Mouse (Mus musculus) cerebellum, postnatal 25 days (tissue): Measurements from ENCODE around the gene Plekhg6.
A peak's percentile ranks its signal among the peaks of the same experiment; 100 is the strongest.

Experiments
- DNase-seq, 2 experiments: peaks; one replicate each; pipeline ENCODE4 v3.0.0; 2021; ENCODE audit warnings: mixed read lengths in 2 of 2

The Plekhg6 gene

DNA sequence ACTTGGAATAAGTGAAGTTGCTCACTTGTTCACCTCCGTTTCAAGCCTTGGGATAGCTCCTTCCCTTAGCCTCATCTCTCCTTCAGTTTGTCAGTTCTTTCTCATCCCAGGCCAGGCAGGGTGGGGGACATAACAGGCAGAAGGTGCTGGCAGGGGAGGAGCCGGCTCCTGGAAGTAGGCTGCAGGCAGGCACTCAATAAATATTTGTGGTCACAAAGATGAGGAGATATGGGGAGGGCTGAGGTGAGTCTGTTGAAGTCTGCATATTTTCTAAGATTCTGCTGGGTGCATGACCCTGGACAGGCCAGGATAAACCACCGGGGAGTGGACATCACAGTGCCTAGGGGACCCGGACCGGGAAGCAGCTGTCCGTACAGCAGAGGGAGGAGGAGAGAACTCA lies 57.0 kb downstream of the Plekhg6 start:
- DNase-seq, result no peak

DNA sequence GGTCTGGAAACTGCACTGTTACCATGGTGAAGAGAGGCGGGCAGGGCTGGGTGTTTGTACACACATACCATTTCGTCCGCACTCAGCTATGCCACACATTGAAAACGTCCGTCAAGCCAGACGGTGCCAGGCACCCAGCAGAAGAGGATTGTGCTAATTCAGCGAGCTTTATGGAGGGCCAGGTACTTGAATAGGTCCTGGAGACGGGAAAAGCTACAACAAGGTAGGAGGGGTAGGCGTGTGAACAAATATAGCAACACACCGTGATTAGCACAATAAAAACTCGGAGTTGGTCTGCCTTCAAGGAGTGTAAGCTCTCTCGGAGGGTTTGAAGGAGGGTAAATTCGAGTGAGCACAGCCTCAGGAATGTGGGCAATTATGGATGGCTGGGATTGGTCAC lies 57.8 kb downstream of the Plekhg6 start:
- DNase-seq, result no peak

DNA sequence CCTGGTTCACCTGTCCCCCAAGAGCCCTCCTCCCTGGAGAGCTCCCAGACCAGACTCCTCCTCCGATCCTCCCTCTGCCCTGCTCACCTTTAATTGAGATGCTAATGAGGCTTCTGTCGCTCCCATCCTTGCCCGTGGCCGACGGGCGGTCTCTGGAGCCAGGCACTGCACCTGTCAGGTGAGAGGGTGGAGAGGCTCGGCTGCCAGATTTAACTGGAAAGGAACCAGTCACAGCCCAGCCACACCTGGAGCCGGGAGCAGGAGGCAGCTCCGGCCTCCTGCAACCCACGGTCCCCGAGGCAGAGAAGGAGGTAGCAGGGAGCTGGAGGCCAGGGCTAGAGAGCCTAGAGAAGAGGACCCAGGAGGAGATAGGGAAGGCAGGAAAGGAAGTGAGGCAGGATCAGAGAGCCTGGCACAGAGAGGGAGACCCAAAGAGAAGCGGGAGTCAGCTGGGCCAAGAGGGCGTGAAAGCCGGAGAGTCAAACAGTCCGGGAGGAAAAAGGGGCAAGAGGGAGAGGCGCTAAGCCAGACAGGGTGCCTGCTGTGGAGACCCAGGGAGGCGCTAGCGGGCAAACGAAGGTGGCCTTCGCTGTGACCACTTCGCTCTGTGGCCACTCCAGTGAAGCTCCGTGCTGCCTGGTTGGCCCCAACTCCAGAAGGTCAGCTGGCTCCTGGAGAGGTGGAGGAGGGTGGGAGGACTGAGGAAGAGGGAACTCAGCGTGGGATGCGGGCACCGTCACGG lies 59.3 kb downstream of the Plekhg6 start:
- DNase-seq, result no peak

DNA sequence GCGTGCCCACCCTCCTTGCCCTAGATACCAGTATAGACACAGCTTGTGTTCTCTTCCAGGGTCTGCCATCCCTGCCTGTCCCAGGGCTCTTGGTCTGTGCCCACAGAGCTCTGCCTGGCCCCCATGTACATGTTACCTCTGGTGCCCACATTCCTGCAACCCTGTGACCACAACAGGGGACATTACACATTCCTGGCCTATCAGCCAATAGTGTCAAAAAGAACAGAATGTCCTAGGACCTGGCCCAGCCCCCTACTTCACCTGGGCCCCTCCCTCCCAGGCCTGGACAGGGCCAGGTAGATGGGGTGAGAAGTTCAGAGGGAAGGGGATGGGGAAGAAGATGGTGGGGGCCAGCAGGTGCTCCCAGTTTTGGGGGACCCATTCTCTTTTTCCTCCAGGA lies 60.3 kb downstream of the Plekhg6 start, which contains the start of gene Scnn1a:
TSS of gene Scnn1a (plus strand) at position 337 of the 400 bp plus-strand sequence.
- no peak for DNase-seq

DNA sequence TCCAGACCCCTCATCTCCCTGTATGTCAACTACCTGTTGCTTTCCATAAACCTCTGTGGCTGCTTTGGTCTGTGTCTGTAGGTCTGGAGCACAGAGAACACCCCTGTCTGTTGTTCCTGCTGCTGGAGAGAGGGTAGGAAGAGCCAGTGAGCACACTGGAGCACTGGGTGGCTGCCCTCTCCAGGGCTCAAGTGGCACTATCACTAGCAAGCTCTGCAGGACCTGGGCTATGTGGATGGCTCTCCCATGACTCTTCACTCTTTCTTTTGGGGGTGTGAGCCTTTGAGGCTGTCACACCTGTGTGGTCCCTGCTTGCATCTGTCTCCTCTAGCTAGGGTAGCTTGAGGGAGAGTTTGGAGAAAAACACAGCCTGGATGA lies 60.7 kb downstream of the Plekhg6 start:
- DNase-seq, result no peak

DNA sequence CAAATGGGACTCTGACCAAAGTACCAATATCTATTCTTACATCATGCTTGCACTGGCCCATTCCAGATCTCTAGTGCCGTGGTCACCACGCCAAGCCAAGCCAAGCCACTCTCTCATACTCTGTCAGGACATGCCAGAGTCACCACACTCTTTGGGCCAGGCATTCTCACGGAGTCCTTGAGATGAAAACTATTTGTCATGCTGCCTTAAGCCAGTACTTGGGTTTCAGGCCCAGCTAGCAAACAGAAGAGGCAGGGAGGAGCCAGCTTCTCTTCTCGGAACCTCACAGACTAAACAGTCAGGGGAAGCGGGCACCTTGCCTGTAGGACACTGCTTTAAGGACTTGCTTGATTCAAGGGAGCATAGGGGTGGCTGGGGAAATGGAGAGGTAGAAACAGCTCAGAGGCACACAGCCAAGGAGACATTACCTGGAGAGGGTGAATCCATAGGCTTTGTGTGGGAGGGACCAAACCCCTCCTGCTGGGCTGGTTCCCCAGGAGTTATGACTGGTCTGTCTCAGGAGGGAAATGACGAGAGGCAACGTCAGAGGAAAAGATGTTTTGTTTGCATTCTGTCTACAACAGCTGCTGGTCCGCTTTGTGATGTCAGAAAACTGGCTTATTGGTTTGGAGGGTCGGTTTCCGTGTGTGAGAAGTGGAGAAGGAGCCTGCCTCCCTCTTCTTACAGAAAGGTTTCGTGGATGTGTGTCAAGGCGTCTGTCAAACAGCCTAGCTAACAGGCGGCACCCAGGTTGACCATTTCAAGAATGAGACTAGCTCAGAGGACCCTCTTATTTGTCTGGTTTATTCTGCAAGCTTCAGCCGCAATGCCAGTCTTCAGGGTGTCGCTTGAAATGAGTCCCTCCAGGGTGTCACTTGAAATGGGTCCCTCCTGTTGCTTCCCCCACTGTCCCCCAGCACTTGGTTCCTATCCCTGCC lies 61.3 kb downstream of the Plekhg6 start:
- no peak for DNase-seq

DNA sequence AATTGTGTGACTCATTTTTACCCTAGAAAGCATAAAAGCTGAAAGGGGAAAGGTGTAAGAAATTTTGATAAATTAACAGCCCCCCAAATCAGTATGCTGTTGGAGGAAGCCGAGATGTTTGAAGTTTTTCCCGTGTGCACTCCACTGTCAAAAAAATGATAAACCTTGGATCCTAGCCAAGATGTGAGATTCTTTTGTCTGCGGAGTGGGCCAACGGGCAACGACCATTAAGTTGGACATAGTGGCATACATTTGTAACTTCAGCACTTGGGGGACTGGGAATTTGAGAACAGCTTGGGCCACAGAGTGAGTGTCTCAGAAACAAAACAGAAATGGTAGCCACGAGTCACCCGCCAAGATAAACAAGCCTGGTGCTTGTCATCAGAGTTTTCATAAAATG lies 63.5 kb downstream of the Plekhg6 start:
- DNase-seq, result no peak

DNA sequence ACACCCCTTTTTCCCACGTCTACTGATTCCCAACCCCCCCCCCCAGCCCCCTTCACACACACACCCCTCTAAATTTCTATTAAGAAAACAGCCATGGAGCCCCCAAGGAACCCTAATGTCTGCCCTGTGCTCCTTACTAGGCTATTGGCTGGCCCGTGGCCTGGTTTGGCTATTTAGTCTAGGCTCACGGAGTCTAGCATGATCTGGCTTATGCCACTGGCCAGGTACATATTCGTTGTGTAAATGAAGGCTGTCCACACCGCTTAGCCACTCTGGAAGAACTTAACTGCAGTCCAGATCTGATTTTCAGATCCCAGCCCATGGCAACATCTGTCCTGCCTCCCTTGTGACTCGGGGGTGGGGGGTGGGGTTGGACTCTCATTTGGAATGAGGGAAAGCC lies 65.8 kb downstream of the Plekhg6 start:
- DNase-seq, result no peak

DNA sequence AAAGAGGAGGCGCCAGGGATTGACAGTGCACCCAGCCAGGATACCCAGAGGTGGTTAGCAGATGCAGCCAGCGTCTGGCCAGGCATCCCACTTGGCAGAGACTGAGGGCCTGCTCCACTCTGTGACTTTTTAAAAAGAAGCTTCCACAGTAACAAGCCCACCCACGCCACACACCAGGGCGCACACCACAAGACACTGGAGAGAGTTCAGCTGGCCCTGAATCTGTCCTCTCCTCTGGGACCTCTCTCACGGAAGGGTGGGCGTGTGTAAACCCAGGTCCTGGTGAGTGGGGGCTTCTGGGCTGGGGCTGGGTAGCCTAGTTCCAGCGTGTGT lies 66.4 kb downstream of the Plekhg6 start:
- DNase-seq, result no peak

DNA sequence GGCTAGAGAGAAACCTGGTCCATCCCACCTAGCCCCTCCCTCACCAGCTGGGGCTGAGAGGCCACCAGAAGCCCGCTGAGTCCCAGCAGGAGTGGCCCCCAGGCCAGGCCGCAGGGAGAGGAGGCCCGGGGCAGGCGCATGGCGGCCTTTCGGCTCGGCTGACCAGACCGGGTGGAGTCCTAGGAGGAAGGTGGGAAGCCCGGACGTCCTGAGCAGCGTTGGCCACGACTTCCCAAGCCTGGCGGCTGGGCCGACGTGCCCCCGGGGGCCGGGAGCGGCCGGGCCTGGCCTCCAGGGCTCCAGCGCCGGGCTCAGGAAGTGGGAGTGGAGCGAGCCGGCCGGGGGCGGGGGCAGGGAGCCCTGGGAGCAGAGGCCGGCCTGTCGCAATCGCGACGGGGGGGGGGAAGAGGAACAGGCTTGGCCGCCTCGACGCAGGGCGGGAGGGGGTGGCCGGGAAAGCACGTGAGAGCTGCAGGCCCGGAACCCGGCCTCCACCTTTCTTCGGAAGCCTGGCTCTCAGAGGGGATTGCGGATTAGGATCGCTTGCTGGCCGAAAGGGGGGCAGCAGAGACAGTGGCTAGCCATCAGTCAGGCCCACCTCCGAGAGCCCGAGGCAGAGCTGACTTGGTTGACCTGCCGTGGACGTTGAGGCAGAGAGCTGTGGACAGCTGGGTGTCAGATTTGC lies 66.9 kb downstream of the Plekhg6 start, which contains the start of gene Ltbr:
TSS of gene Ltbr (minus strand) at position 340 of the 685 bp plus-strand sequence.
- DNase-seq, result peak; percentile 48 to 78
